Mouse (Mus musculus) embryonic facial prominence, embryonic 14.5 days (tissue): ENCODE measurements around the gene Ttc28. TPM values are rescaled to one million over a fixed set of nuclear protein-coding genes. Genes with fewer than 3 reads are reported as not detected.

ENCODE experiments used
- ATAC-seq: fragments of 200-750 bp; cut with Nextera tagmentation; 2 replicates; pipeline ENCODE4 v1.8.0; 2017; ENCODE audit warnings: low read depth, moderate number of reproducible peaks, moderate TSS enrichment
- DNase-seq: peaks from one replicate; pipeline ENCODE4 v3.0.0-alpha.2; 2015; ENCODE audit warnings: low spot score
- H3K27ac ChIP-seq: fragments of 300-500 bp; sonication (generic); replicated peaks from 2 replicates; pipeline ENCODE4 v1.5.1; 2014; ENCODE audit warnings: low read depth, mild to moderate bottlenecking, low read length, moderate library complexity
- H3K27me3 ChIP-seq: fragments of 300-500 bp; sonication (generic); replicated peaks from 2 replicates; pipeline ENCODE4 v1.6.1; 2014; ENCODE audit warnings: low read length; ENCODE audit not compliant: control insufficient read depth, insufficient read depth
- H3K36me3 ChIP-seq: fragments of 300-500 bp; sonication (generic); 2 replicates; pipeline ENCODE4 v1.6.1; 2014; ENCODE audit warnings: low read length, mixed read lengths; ENCODE audit not compliant: control insufficient read depth, insufficient read depth
- H3K4me1 ChIP-seq: fragments of 300-500 bp; sonication (generic); 2 replicates; pipeline ENCODE4 v1.6.1; 2014; ENCODE audit warnings: antibody characterized with exemption, low read length; ENCODE audit not compliant: control insufficient read depth, insufficient read depth
- H3K4me2 ChIP-seq: fragments of 300-500 bp; sonication (generic); 2 replicates; pipeline ENCODE4 v1.6.1; 2014; ENCODE audit warnings: low read depth, mild to moderate bottlenecking, low read length, moderate library complexity, mixed read lengths
- H3K4me3 ChIP-seq: fragments of 300-500 bp; sonication (generic); 2 replicates; pipeline ENCODE4 v1.5.1; 2014; ENCODE audit warnings: low read depth, mild to moderate bottlenecking, low read length
- H3K9ac ChIP-seq: fragments of 300-500 bp; sonication (generic); 2 replicates; pipeline ENCODE4 v1.6.1; 2014; ENCODE audit warnings: low read depth, mild to moderate bottlenecking, low read length, moderate library complexity, mixed read lengths
- H3K9me3 ChIP-seq: fragments of 300-500 bp; sonication (generic); 2 replicates; pipeline ENCODE4 v1.6.1; 2016; ENCODE audit warnings: low read length; ENCODE audit not compliant: control insufficient read depth
- WGBS: fragments of 180-500 bp; shearing (Covaris S2); extraction: QIAGEN DNeasy Blood & Tissue Kit; methylation state at CpG from one replicate; pipeline ENCODE4 v1.1.7; 2014; 5-methylcytosine and 5-hydroxymethylcytosine counted together
- polyA plus RNA-seq: library from polyadenylated mRNA; unstranded; fragments of >200 nt; fragmentation: Nextera tagmentation; extraction: Ambion mirVana; gene quantifications from 2 replicates; pipeline ENCODE4 v1.2.1, GENCODE M21; 2014

Gene Ttc28
- polyA plus RNA-seq, 1 experiment from 2014 or later, result 17.4 TPM

DNA sequence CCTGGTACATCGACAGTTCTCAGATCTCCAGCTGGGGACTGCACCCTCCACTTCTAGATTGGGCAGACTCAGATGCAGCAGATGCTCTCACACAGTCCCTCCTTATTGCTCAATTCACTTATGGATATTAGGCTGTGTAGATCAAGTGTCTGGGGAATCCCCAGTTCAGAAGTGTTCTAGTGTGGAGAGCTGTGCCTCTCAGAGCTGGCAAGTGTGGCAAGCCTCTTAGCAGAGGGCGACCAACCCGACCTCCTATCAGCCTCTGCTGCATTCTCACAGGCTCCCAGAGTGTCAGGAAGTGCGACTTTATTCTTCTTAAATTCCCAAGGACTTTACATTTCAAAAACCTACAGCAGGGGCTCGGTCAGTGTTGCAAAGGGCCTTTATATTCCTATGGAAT lies 217.1 kb downstream of the Ttc28 start:
- H3K4me1 ChIP-seq, result no peaks in the 10 kb centered on the region; the same call in none of the 2 replicates
- H3K9ac ChIP-seq, result no peak overlapping the region
- no peak overlapping the region; the same call in 1 of the 2 replicates for H3K27ac ChIP-seq
- DNase-seq (no peak), ATAC-seq (0 out of 2 replicates have a peak, but pooled peaks have one; percentile 30)
- H3K4me2 ChIP-seq, result no peak overlapping the region
- 48% methylated on average over 5 of the region's 5 CpGs for WGBS
- H3K36me3 ChIP-seq, result peaks cover 27% of the 10 kb centered on the region
- H3K9me3 ChIP-seq, result no peaks in the 10 kb centered on the region
- no peak overlapping the region for H3K4me3 ChIP-seq
- no peaks in the 10 kb centered on the region for H3K27me3 ChIP-seq

GRCm38 (mm10) chr5:111097233-111098160 lies 217.9 kb downstream of the Ttc28 start:
- peak; percentile 74 for DNase-seq
- Histone ChIP-seq H3K27me3 (no peaks in the 10 kb centered on the region), H3K9me3 (no peaks in the 10 kb centered on the region), H3K36me3 (peaks cover 35% of the 10 kb centered on the region), H3K4me2 (no peak overlapping the region), H3K4me3 (no peak overlapping the region), H3K27ac (no peak overlapping the region; the same call in 1 of the 2 replicates), H3K9ac (no peak overlapping the region), H3K4me1 (no peaks in the 10 kb centered on the region; the same call in none of the 2 replicates)
- 57% methylated on average over 11 of the region's 11 CpGs for WGBS
- ATAC-seq, result peak; percentile 44

GRCm38 (mm10) chr5:111098516-111099274 lies 219.1 kb downstream of the Ttc28 start:
- H3K9me3 ChIP-seq, result no peaks in the 10 kb centered on the region
- no peak overlapping the region for H3K4me3 ChIP-seq
- WGBS, result 34% methylated on average over 7 of the region's 7 CpGs
- no peak overlapping the region; the same call in 1 of the 2 replicates for H3K9ac ChIP-seq
- no peak overlapping the region; the same call in 1 of the 2 replicates for H3K27ac ChIP-seq
- DNase-seq (no peak), ATAC-seq (no peak)
- H3K4me1 ChIP-seq, result no peaks in the 10 kb centered on the region; the same call in none of the 2 replicates
- no peaks in the 10 kb centered on the region for H3K27me3 ChIP-seq
- H3K4me2 ChIP-seq, result no peak overlapping the region
- peaks cover 35% of the 10 kb centered on the region for H3K36me3 ChIP-seq

DNA sequence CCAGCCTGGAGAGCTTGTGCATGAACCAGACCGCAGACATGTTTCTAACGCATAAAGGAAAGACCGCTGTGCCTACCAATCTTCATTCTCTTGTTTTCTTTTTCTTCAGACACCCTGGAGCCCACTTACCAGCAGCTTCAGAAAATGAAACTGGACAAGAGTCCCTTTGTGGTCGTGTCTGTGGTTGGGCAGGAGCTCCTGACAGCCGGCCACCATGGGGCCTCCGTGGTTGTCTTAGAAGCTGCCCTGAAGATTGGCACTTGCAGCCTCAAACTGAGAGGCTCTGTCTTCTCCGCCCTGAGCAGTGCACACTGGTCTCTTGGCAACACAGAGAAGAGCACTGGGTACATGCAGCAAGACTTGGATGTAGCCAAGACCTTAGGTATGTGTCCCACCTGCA lies 221.0 kb downstream of the Ttc28 start:
- Histone ChIP-seq H3K36me3 (peaks cover 33% of the 10 kb centered on the region), H3K27ac (no peak overlapping the region), H3K9ac (no peak overlapping the region), H3K4me1 (no peaks in the 10 kb centered on the region; the same call in none of the 2 replicates), H3K9me3 (no peaks in the 10 kb centered on the region), H3K27me3 (no peaks in the 10 kb centered on the region), H3K4me2 (no peak overlapping the region), H3K4me3 (no peak overlapping the region)
- ATAC-seq, result no peak
- DNase-seq, result no peak
- WGBS, result 69% methylated on average over 7 of the region's 7 CpGs

DNA sequence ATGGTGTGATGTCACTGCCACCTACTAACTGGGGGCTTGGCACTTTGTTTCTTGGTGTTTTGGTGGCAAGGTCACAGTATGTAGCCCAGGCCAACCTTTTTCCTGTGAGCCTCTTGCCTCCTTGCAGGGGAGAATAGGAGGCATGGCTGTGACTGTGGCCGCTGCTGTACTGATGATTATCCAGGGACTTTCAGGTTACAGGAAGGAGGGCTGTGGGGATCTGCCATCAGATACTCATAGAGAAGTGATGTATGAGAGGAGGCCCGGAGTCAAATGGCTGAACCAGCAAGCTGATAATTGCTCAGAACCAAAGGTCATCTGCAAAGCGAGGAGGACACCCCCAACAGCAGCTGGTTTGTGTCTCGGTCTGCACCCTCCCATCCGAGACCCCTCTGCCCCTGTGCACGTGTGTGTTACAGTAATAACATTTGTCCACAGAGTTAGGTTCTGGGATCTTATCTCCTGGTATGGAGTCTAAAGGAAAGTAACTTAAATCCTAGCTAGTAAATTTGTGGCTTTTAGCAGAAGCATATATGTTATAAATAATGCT lies 221.9 kb downstream of the Ttc28 start:
- no peak overlapping the region for H3K27ac ChIP-seq

GRCm38 (mm10) chr5:111104801-111105200 lies 225.2 kb downstream of the Ttc28 start:
- Histone ChIP-seq H3K9ac (no peak overlapping the region), H3K4me1 (no peaks in the 10 kb centered on the region), H3K27ac (no peak overlapping the region), H3K27me3 (no peaks in the 10 kb centered on the region), H3K36me3 (peaks cover 28% of the 10 kb centered on the region), H3K9me3 (no peaks in the 10 kb centered on the region), H3K4me2 (no peak overlapping the region), H3K4me3 (no peak overlapping the region)
- WGBS, result 83% methylated on average over 7 of the region's 7 CpGs
- DNase-seq (no peak), ATAC-seq (no peak)

More for the DNA sequence above, 221.9 kb downstream of the Ttc28 start:
- no peaks in the 10 kb centered on the region; the same call in none of the 2 replicates for H3K4me1 ChIP-seq
- no peak overlapping the region for H3K9ac ChIP-seq
- WGBS, result 46% methylated on average over 6 of the region's 6 CpGs
- H3K27me3 ChIP-seq, result no peaks in the 10 kb centered on the region
- no peak overlapping the region for H3K4me3 ChIP-seq
- no peak overlapping the region for H3K4me2 ChIP-seq
- no peak for ATAC-seq
- peaks cover 28% of the 10 kb centered on the region for H3K36me3 ChIP-seq
- no peaks in the 10 kb centered on the region for H3K9me3 ChIP-seq
- DNase-seq, result no peak

- H3K9me3 ChIP-seq, result no peaks in the 10 kb centered on the region
- no peak overlapping the region for H3K4me2 ChIP-seq
- H3K4me1 ChIP-seq, result peaks cover 20% of the 10 kb centered on the region
- no peaks in the 10 kb centered on the region for H3K27me3 ChIP-seq
- H3K4me3 ChIP-seq, result no peak overlapping the region
- H3K27ac ChIP-seq, result no peak overlapping the region
- H3K9ac ChIP-seq, result no peak overlapping the region
- 60% methylated on average over 6 of the region's 6 CpGs for whole genome bisulfite sequencing
- no peak for DNase-seq
- ATAC-seq, result no peak
- H3K36me3 ChIP-seq, result no peaks in the 10 kb centered on the region
Measured at GRCm38 (mm10) chr5:111111378-111111777, 231.8 kb downstream of the Ttc28 start.

DNA sequence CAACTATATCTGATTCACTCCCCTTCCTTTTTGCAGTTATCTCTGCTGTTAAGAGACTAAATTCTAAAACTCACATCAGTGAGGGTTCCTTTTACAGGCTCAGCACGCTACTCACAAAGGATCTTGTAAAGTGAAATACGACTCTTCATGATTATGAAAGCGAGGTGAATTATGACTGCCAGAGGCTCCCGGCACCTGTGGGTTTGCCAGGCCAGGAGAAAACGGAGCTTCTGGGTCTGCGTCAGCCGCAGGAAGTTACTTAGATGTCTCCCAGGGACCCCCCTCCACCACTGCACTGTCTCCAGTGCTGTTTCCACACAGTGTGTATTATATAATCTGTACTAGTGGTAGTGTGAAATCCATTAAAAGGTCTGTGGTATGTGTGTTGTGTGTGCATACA lies 233.6 kb downstream of the Ttc28 start:
- Histone ChIP-seq H3K9me3 (no peaks in the 10 kb centered on the region), H3K9ac (no peak overlapping the region), H3K4me1 (peaks cover 20% of the 10 kb centered on the region), H3K27ac (no peak overlapping the region), H3K36me3 (no peaks in the 10 kb centered on the region), H3K27me3 (no peaks in the 10 kb centered on the region), H3K4me2 (no peak overlapping the region), H3K4me3 (no peak overlapping the region)
- peak; percentile 45 for DNase-seq
- 0 out of 2 replicates have a peak, but pooled peaks have one; percentile 27 for ATAC-seq
- WGBS, result 26% methylated on average over 7 of the region's 7 CpGs
